Mouse (Mus musculus) erythroblast, embryonic 14.5 days (primary cell): ENCODE measurements at regions not wholly inside any gene's neighbourhood (a gene's known extent, or its start where the extent isn't known, plus 50 kb on each side); places are given as distances from the start of the nearest gene placed in this dataset.

ENCODE experiments used
- GATA1 ChIP-seq: IDR thresholded peaks from 2 replicates; pipeline ENCODE4 v1.6.1; 2012; ENCODE audit warnings: low read length, inconsistent platforms, mixed read lengths
- TAL1 ChIP-seq: IDR thresholded peaks from 3 replicates; pipeline ENCODE4 v1.6.1; 2012; ENCODE audit warnings: low read length, inconsistent platforms, mixed read lengths

DNA sequence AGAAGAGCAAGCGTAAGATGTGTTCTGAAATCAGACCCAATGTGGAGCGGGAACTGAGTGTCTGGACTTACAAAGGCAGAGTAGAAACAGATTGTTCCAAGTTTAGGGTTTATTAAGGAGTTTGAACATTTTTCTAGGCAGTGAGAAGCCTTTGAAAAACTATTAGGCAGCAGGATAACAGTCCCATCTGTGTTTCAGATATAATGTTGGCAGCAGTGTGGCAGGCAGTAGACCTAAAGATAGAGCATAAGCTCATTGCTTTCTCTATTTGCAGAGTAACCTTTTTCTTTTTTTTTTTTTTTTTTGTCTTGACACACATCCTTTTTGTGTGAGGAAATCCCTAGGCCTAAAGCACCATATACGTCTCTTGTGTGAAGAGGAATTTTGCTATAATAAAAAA, 429.6 kb downstream of the Plcl1 start:
- TF ChIP-seq TAL1: no peak
- no peak for TF ChIP-seq GATA1
